Mouse (Mus musculus) retina, embryonic 14.5 days (tissue): ENCODE measurements around the gene Ifitm6.
"Not testable (repeated sequence)": the region's sequence is repeated elsewhere in the genome, so short reads cannot be mapped to it uniquely, and the experiment has no call there.

Source experiments
- DNase-seq: peaks from one replicate; pipeline ENCODE4 v3.0.0-alpha.2; 2015; ENCODE audit warnings: low spot score

Gene Ifitm6

DNA sequence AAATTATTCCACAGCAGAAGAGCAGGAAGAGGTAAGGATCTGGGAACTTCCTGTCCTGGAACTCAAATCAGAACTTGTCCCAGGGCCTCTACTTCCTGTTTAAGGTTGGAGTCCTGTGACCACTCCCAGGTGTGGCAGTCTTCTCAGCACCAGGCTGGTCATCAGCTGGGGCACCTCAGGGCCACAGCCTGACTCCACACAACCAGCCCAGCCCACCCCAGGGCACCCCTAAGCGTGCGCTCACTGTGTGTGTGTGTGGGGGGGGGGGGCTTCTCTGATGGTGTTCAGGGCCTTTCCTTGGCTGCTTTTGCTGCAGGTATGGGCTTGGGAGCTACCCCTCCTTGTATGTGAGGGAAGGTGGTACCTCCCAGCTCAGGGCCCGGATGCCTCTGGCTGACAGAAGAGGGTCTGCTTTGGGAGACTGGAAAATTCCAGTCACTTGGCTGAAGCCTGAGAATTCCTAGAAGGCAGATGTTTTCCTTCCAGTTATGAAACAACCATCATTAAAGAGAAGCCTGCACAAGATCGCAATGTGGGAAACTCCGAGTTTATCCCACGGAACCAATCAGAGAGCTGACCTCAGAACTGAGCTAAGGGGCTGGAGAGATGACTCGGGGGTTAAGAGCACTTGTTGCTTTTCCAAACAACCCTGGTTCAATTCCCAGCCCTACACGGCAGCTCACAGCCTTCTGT lies 46.1 kb downstream of the Ifitm6 start:
- no peak for DNase-seq

DNA sequence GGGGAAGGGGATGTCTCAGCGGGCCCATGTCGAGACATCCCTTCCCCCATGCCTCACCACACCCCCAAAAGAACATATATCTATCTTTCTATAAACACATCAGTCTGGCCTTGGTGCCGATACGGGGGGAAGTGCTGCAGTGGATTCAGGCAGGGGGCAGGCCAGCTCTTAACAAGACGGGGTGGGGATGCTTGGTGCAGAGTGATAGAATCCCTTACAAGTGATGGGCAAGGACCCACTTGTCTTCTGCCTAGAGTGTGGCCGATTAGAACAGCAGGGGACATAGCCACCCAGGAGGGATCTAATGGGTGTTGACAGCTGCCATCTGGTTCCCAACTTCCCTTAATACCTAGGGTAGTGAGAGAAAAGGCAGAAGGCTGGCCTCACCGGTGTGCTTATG lies 46.8 kb downstream of the Ifitm6 start:
- no peak for DNase-seq

DNA sequence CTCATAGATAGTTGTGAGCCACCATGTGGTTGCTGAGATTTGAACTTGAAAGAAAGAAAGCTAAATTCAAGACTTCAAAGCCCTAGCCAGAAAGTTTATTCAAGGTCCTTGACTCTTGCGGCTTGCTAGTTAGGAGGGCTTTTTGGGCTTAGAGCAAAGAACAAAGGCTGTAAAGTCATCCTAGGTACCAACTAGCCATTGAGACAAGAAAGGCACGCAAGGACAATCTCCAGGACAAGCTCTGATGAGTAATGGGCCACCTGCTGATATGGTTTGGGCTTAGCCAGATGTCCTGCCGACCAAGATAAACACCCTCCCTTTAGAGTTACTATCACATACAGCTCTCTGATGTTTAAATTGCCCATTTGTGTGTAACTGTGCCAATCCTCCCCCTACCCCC lies 49.0 kb downstream of the Ifitm6 start:
- DNase-seq: not testable (repeated sequence)

DNA sequence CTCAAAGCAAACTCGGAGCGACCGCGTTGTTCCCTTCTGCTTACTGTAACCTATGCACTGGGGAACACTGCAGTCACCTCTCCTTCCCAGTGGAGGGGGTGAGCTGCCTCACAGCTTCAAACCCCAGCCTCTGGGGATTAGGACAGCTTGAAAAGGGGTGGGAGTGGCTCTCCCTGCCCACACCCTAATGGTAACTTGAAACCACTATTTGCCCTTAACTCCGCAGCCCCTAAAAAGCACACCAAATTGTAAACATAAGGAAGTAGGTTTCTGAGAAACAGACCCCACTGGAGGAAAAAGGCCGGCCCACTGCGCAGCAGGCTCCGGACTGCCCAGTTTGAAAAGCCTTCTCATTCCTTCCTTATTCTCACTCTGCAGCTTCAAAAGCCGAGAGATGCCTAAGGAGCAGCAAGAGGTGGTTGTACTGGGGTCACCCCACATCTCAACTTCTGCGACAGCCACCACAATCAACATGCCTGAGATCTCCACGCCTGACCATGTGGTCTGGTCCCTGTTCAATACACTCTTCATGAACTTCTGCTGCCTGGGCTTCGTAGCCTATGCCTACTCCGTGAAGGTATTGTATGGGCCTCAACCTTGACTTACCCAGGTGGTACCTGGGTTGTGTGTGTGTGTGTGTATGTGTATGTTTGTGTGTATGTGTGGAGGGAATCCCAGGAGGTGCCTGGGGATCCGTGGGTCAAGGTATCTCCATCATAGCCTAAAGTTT lies 49.7 kb downstream of the Ifitm6 start:
- no peak for DNase-seq

DNA sequence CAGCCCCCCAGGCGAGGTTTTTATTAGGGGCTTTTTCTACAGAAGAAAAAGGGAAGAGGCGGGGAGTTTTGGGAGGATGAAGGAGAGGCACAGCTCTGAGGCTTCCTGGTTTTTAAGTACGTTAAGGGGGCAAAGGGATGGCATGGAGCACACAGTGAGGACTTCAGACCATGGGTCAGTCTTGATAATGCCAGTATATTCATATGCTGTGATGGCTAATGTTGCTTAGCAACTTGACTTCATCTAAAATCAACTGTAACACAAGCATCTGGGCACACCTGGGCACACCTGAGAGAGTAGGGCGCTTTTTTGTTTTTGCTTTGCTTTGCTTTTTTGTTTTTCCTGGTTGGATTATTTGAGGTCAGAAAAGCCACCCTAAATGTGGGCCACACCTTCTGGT lies 50.8 kb downstream of the Ifitm6 start, which contains the start of gene Ifitm1:
TSS of gene Ifitm1 (plus strand) at position 301 of the 400 bp plus-strand sequence.
- DNase-seq: no peak
